Mouse (Mus musculus): ENCODE data around the gene Sppl2b.

DNA sequence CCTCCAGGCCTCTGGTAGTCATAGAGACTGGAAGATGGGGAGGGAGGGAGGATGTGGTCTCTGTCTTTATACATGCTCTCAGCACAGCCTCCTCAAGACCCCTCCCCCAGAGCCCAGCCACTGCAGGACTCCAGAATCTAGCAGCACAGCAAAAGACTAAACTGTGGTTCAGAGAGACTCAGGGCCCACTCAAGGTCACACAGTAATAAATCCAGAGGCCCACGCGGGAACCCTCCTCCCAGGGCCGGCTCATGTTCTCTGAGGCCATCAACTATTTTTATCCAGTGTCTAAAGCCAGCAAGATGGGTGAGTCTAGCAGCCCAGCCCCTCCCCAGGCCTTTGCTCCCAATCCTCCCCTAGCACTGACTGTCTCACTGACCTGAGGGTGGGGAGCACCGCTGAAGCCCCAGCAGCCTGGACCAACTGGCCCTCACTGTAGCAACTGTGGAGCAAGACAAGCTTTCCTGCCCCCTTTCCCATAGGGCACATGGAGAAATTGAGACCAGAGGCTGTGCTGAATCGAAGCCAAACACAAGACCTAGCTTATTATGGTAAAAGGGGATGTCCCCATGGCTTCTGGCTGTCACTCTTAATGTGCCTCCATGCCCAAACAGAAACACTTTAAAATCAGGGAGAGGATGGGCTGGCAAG is 42.6 kb upstream of the Sppl2b start:
- TF ChIP-seq CTCF (conservative IDR thresholded peaks at IDR 0.05; ENCODE audit: insufficient read depth, insufficient read length, low read depth, low read length), result no peak
- TF ChIP-seq POLR2A (IDR thresholded peaks at IDR 0.05; ENCODE audit: low read depth, low read length), result no peak
